Mouse (Mus musculus) forebrain, embryonic 10.5 days (tissue): ENCODE data around the gene Ctsw. TPM values are rescaled to one million over a fixed set of nuclear protein-coding genes. Genes with fewer than 3 reads are reported as not detected.
A peak's percentile ranks its signal among the peaks of the same experiment; 100 is the strongest.

Experiments
- DNase-seq: peaks from one replicate; pipeline ENCODE4 v3.0.0-alpha.2; 2017; ENCODE audit warnings: low spot score; ENCODE audit errors: extremely low spot score
- H3K27ac ChIP-seq: fragments of 300-500 bp; sonication (generic); 2 replicates; pipeline ENCODE4 v1.5.1; 2016; ENCODE audit warnings: mild to moderate bottlenecking
- H3K27me3 ChIP-seq: fragments of 300-500 bp; sonication (generic); 2 replicates; pipeline ENCODE4 v1.6.1; 2016; ENCODE audit warnings: mild to moderate bottlenecking; ENCODE audit not compliant: poor library complexity, severe bottlenecking
- H3K36me3 ChIP-seq: fragments of 300-500 bp; sonication (generic); replicated peaks from 2 replicates; pipeline ENCODE4 v1.6.1; 2016; ENCODE audit warnings: mild to moderate bottlenecking, moderate library complexity
- H3K4me1 ChIP-seq: fragments of 300-500 bp; sonication (generic); 2 replicates; pipeline ENCODE4 v1.6.1; 2016
- H3K4me3 ChIP-seq: fragments of 300-500 bp; sonication (generic); 2 replicates; pipeline ENCODE4 v1.5.1; 2016; ENCODE audit warnings: mild to moderate bottlenecking, moderate library complexity
- H3K9me3 ChIP-seq: fragments of 300-500 bp; sonication (generic); 2 replicates; pipeline ENCODE4 v1.6.1; 2016; ENCODE audit warnings: mild to moderate bottlenecking, moderate library complexity
- WGBS: fragments of 180-500 bp; shearing (Covaris S2); methylation state at CpG from one replicate; pipeline ENCODE4 v1.1.7; 2016; 5-methylcytosine and 5-hydroxymethylcytosine counted together
- polyA plus RNA-seq: library from polyadenylated mRNA; unstranded; fragments of >200 nt; fragmentation: Nextera tagmentation; extraction: Ambion mirVana; gene quantifications from 2 replicates; pipeline ENCODE4 v1.2.1, GENCODE M21; 2016

Gene Ctsw
- polyA plus RNA-seq, 1 experiment from 2014 or later = 1.4 TPM

GRCm38 (mm10) chr19:5471846-5472245 is 3.5 kb upstream of the Ctsw start:
- H3K4me1 ChIP-seq = peaks cover 28% of the 10 kb centered on the region
- DNase-seq = no peak
- H3K36me3 ChIP-seq = peaks cover 15% of the 10 kb centered on the region
- 60% methylated on average over 5 of the region's 5 CpGs for WGBS
- H3K27me3 ChIP-seq = peaks cover 17% of the 10 kb centered on the region
- H3K4me3 ChIP-seq = no peak overlapping the region
- no peaks in the 10 kb centered on the region for H3K9me3 ChIP-seq
- no peak overlapping the region for H3K27ac ChIP-seq

DNA sequence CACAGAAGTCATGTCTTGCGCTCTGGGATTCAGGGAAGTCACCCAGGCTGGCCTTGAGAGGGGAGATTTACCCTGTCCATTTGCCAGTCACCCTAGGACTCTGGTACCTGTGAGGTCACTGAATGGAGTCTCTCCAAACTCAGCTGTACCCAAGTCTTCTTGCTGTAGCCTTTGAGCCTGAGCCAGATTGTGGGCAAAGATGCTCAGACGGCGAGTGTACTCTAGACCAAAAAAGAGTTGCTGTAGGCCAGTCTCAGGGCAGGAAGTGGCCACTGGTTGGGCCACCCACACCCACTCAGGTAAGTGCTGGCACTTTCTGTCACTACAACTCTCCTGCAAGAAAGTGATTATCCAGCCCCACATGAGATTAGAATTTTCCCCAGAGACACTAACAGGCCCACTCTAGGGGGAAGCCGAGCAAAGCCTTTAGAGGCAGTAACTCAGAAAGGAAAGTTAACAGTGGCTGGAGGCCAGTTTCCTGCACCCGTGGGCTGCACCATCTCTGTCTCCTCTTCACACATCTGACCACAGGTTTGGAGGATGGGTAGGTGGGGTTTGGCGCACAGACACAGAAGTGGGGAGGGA is 1.3 kb downstream of the Ctsw start:
- 89% methylated on average over 6 of the region's 6 CpGs for WGBS
- DNase-seq = no peak
- no peak overlapping the region for H3K27ac ChIP-seq
- peaks cover 10% of the 10 kb centered on the region for H3K4me1 ChIP-seq
- no peaks in the 10 kb centered on the region for H3K27me3 ChIP-seq
- peaks cover 60% of the 10 kb centered on the region for H3K36me3 ChIP-seq
- no peaks in the 10 kb centered on the region for H3K9me3 ChIP-seq
- H3K4me3 ChIP-seq = no peak overlapping the region

DNA sequence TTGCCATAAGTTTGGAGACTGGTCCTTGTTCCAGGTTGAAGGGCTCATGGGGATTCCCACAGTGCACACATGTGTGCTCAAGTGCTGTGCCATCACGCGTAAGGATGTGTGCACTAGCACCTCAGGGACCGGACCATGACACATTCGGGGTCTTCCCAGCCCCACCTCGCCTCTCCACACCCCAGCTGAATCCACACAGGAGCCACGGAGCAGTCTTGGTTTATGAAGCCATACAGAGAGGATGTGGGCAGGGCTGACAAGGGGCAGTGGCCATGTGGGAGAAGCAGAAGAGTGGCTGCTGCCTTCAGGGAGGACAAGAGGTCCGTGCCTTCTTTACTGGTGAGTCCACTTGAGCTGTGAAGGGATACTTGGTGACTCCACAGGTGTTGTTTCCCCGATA is 3.3 kb downstream of the Ctsw start:
- Histone ChIP-seq H3K27me3 (no peaks in the 10 kb centered on the region), H3K9me3 (no peaks in the 10 kb centered on the region), H3K4me1 (peaks cover 23% of the 10 kb centered on the region), H3K27ac (no peak overlapping the region), H3K36me3 (peaks cover 61% of the 10 kb centered on the region), H3K4me3 (no peak overlapping the region; the same call in 1 of the 2 replicates)
- 96% methylated on average over 8 of the region's 8 CpGs for WGBS
- no peak for DNase-seq

- H3K9me3 ChIP-seq = no peaks in the 10 kb centered on the region
- peak overlapping the region; percentile 78 for H3K27ac ChIP-seq
- peaks cover 26% of the 10 kb centered on the region for H3K4me1 ChIP-seq
- 63% methylated on average over 15 of the region's 15 CpGs for WGBS
- peaks cover 61% of the 10 kb centered on the region for H3K36me3 ChIP-seq
- peak overlapping the region; percentile 31 for H3K4me3 ChIP-seq
- H3K27me3 ChIP-seq = peaks cover 9% of the 10 kb centered on the region
- peak; percentile 74 for DNase-seq
Measured at GRCm38 (mm10) chr19:5463791-5464562, 4.3 kb downstream of the Ctsw start.

- 88% methylated on average over 9 of the region's 9 CpGs for WGBS
- Histone ChIP-seq H3K9me3 (no peaks in the 10 kb centered on the region), H3K4me1 (peaks cover 29% of the 10 kb centered on the region), H3K27me3 (peaks cover 16% of the 10 kb centered on the region), H3K27ac (no peak overlapping the region), H3K36me3 (peaks cover 61% of the 10 kb centered on the region), H3K4me3 (no peak overlapping the region; the same call in 1 of the 2 replicates)
- no peak for DNase-seq
Measured at GRCm38 (mm10) chr19:5463212-5463611, 5.1 kb downstream of the Ctsw start.

GRCm38 (mm10) chr19:5461411-5461810 is 6.9 kb downstream of the Ctsw start:
- peak overlapping the region; percentile 86 for H3K4me3 ChIP-seq
- WGBS = 89% methylated on average over 6 of the region's 6 CpGs
- no peak overlapping the region for H3K27ac ChIP-seq
- H3K4me1 ChIP-seq = peaks cover 47% of the 10 kb centered on the region
- DNase-seq = no peak
- H3K9me3 ChIP-seq = no peaks in the 10 kb centered on the region
- peaks cover 19% of the 10 kb centered on the region for H3K27me3 ChIP-seq
- peaks cover 44% of the 10 kb centered on the region for H3K36me3 ChIP-seq

- DNase-seq = peak; percentile 92
- Histone ChIP-seq H3K27me3 (peaks cover 19% of the 10 kb centered on the region), H3K36me3 (peaks cover 35% of the 10 kb centered on the region), H3K4me1 (peaks cover 56% of the 10 kb centered on the region), H3K27ac (peak within 1 kb of the TSS; percentile 90), H3K9me3 (no peaks in the 10 kb centered on the region), H3K4me3 (peak within 1 kb of the TSS; percentile 86)
- under 1% methylated on average over 32 of the region's 32 CpGs for WGBS
Measured at GRCm38 (mm10) chr19:5460465-5460911, 7.8 kb downstream of the Ctsw start, which contains the start of gene Fibp. Fibp (plus strand) TSS chr19:5460615.

DNA sequence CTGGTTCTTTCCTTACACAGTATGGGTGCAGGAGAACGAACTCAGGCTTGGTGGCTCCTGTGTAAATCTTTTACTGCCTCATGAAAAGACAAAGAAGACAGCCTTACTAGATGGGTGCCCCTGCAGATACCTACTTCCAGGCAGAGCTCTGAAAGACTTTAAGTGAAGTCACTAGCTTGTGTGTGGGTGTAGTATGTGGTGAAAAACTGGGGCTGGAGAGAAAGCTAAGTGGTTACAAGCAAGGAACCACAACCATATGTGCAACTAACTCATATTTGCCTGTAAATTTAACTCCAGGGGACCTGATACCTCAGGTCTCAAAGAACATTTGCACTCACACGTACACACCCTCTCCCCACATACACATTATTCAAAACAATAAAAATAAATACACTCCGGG is 8.4 kb downstream of the Ctsw start:
- H3K27ac ChIP-seq = peak overlapping the region; percentile 90

DNA sequence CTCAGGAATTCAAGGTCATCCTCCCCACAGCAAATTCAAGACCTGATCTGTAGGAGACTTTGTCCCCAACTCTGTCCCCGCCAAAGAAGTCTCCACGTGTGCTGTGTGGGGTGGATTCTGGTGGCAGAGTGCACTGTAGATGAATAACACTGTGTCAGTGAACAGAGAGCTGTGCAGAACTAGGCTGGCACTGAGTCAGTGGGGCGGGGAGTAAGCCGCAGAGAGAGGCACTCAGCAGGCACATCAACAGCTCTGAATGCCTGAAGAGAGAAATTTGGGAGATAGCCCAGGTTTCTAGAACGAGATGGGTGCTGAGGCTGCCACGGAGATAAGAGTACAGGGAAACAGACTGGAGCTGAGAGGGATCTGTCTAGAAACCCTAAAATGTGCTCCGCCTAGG is 9.3 kb downstream of the Ctsw start:
- Histone ChIP-seq H3K27ac (no peak overlapping the region), H3K4me1 (peaks cover 61% of the 10 kb centered on the region), H3K36me3 (peaks cover 32% of the 10 kb centered on the region), H3K27me3 (peaks cover 19% of the 10 kb centered on the region), H3K4me3 (no peak overlapping the region), H3K9me3 (no peaks in the 10 kb centered on the region)
- no peak for DNase-seq
- WGBS = 68% methylated on average over 7 of the region's 7 CpGs

More for the DNA sequence above, 8.4 kb downstream of the Ctsw start:
- no peaks in the 10 kb centered on the region for H3K9me3 ChIP-seq
- 30% methylated on average over 3 of the region's 3 CpGs for WGBS
- H3K36me3 ChIP-seq = peaks cover 32% of the 10 kb centered on the region
- peaks cover 62% of the 10 kb centered on the region for H3K4me1 ChIP-seq
- H3K27me3 ChIP-seq = peaks cover 19% of the 10 kb centered on the region
- no peak for DNase-seq
- H3K4me3 ChIP-seq = peak overlapping the region; percentile 86

- H3K27ac ChIP-seq = peak within 1 kb of the TSS; percentile 88
- no peak for DNase-seq
- peaks cover 55% of the 10 kb centered on the region for H3K4me1 ChIP-seq
- H3K36me3 ChIP-seq = peaks cover 26% of the 10 kb centered on the region
- peak within 1 kb of the TSS; percentile 87 for H3K4me3 ChIP-seq
- 15% methylated on average over 14 of the region's 14 CpGs for WGBS
- H3K27me3 ChIP-seq = peaks cover 19% of the 10 kb centered on the region
- no peaks in the 10 kb centered on the region for H3K9me3 ChIP-seq
Measured at GRCm38 (mm10) chr19:5457746-5458442, 10.4 kb downstream of the Ctsw start, which contains the start of gene Ccdc85b. Ccdc85b (minus strand) TSS chr19:5457894.

DNA sequence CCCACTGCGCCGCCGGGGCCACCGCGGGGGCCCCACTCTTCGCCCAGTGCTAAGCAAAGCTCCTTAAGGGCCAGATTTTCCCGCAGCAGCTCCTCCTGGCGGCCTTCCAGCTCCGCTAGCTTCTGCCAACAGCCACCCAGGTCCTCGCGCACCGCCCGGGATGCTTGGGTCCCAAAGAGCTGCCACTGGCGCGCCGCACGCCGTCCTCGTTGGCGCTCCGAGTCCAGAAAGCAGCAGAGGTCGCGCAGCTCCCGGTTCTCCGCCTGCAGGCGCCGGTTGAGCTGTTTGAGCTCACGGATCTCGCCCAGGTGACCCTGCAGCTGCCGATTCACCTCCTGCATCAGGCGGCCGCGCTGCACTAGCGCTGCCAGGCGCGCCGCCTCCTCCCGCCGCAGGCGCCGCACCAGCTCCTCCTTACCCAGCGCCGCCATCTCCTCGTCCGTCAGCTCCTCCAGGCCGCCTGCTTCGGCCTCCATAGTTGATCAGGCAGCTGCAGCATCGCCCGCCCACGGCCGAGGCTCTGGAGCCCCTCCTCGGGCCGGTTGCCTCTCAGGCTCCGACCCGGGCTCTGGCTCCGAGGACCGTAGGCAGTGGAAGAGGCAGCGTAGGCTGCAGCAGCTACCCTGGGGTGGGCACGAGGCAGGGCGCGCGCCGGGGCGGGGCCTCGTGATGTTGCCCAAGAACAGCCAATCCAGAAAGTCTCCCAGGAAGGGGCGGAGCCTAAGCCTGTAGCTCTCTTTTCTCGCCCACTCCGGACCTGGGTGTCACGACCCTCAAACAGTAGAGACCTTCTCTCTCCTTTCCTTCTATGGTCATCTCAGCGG is 11.2 kb downstream of the Ctsw start:
- peak overlapping the region; percentile 87 for H3K4me3 ChIP-seq
- peaks cover 55% of the 10 kb centered on the region for H3K4me1 ChIP-seq
- peak; percentile 94 for DNase-seq
- H3K36me3 ChIP-seq = peaks cover 18% of the 10 kb centered on the region
- WGBS = under 1% methylated on average over 70 of the region's 70 CpGs
- H3K27ac ChIP-seq = peak overlapping the region; percentile 88
- H3K9me3 ChIP-seq = no peaks in the 10 kb centered on the region
- H3K27me3 ChIP-seq = peaks cover 19% of the 10 kb centered on the region
